Mouse (Mus musculus): ENCODE measurements around the gene 4933414I15Rik. TPM values are rescaled to one million over a fixed set of nuclear protein-coding genes. Genes with fewer than 3 reads are reported as not detected.

4933414I15Rik gene
- not detected for total RNA-seq (2023)

GRCm38 (mm10) chr11:50943506-50943905, at the start of gene 4933414I15Rik:
TSS of gene 4933414I15Rik (minus strand) at chr11:50943765.

GRCm38 (mm10) chr11:50981667-50982066, 38.1 kb upstream of the 4933414I15Rik start, which contains the start of gene Olfr1377:
TSS of gene Olfr1377 (plus strand) at chr11:50981967.

DNA sequence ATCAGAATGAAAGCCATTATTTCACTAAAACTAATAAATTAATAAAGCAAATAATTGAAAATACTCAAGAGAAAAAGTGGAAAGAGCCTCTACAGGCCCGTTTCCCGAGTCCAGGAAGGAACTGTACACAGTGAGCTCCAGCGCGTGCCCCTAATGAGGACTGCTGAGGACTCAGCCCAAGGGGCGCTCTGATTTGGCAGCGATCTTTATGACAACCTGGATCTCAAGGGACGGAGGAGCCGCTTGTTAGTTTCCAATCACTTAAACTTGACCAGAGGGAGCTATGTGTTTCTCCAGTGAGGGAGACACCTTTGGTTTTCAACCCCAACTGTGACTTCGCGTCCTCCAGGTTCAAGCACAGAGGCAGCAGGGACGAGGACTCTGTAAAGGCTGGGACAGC, 22.7 kb upstream of the 4933414I15Rik start, which contains the start of gene Olfr1378:
Olfr1378 (plus strand) TSS at position 301 of the 400 bp plus-strand sequence.

DNA sequence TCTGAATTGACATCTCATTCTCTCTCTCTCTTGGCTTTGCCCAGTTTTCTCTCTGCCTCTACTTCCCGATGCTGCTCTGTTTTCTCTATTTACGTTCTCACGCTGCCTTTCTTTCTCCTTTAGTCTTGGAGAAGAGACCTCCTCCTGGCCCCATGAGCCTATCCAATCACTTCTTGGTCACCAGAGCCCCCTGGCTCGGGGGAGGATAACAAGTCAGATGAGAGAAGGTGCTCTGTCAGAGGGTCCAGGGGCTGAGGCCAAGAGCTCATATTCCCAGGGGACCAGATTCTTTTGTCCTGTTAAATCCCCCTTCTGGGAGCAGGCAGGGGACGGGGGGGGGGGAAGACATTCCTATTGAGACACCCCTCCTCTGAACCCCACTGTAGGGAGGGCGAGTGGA, 10.1 kb upstream of the 4933414I15Rik start, which contains the start of gene Prop1:
Prop1 (minus strand) TSS at position 101 of the 400 bp plus-strand sequence.

GRCm38 (mm10) chr11:50931451-50931866, 12.1 kb downstream of the 4933414I15Rik start, which contains the start of gene Zfp354b:
TSS of gene Zfp354b (minus strand) at chr11:50931633.

GRCm38 (mm10) chr11:50915671-50916320, 27.8 kb downstream of the 4933414I15Rik start, which contains the start of gene Zfp2:
TSS of gene Zfp2 (minus strand) at chr11:50916165.

Other genes with a start within 250 kb of the 4933414I15Rik start
- gene Zfp354c, start 116.0 kb downstream of the 4933414I15Rik start, total RNA-seq (2023): 7.1 TPM
- 0.32 TPM for gene Zfp879, start 102.2 kb downstream of the 4933414I15Rik start, total RNA-seq (2023)
- 3.1 TPM for gene Grm6, start 93.1 kb downstream of the 4933414I15Rik start, total RNA-seq (2023)
- gene Zfp454, start 56.1 kb downstream of the 4933414I15Rik start, total RNA-seq (2023): not detected
- 4.1 TPM for gene Zfp2, start 27.6 kb downstream of the 4933414I15Rik start, total RNA-seq (2023)
- not detected for gene Zfp354b, start 12.1 kb downstream of the 4933414I15Rik start, total RNA-seq (2023)
- gene Prop1, start 10.0 kb upstream of the 4933414I15Rik start, total RNA-seq (2023): not detected
- not detected for gene Olfr1378, start 22.8 kb upstream of the 4933414I15Rik start, total RNA-seq (2023)
- gene Olfr1377, start 38.2 kb upstream of the 4933414I15Rik start, total RNA-seq (2023): not detected
- not detected for gene Olfr51, start 59.8 kb upstream of the 4933414I15Rik start, total RNA-seq (2023)
- gene Olfr54, start 70.5 kb upstream of the 4933414I15Rik start, total RNA-seq (2023): not detected
- not detected for gene Olfr1375, start 104.3 kb upstream of the 4933414I15Rik start, total RNA-seq (2023)
- not detected for gene Zfp354a, start 115.5 kb upstream of the 4933414I15Rik start, total RNA-seq (2023)